Mouse (Mus musculus) G1E (cell line): ENCODE data around the gene P4hb.

ENCODE experiments used
- CTCF ChIP-seq: IDR thresholded peaks from 2 replicates; pipeline ENCODE4 v1.5.1; 2012; ENCODE audit warnings: low read depth, low read length, inconsistent platforms, mixed read lengths
- GATA1 ChIP-seq: IDR thresholded peaks from 2 replicates; pipeline ENCODE4 v1.6.1; 2012; ENCODE audit warnings: borderline replicate concordance, low read length, inconsistent platforms, mixed read lengths
- POLR2AphosphoS5 ChIP-seq: IDR thresholded peaks from 2 replicates; pipeline ENCODE4 v1.6.1; 2012; ENCODE audit warnings: low read depth, low read length, inconsistent platforms; ENCODE audit not compliant: insufficient replicate concordance
- TAL1 ChIP-seq: conservative IDR thresholded peaks from 2 replicates; pipeline ENCODE4 v1.6.1; 2012; ENCODE audit warnings: low read depth, low read length, inconsistent platforms, mixed read lengths

DNA sequence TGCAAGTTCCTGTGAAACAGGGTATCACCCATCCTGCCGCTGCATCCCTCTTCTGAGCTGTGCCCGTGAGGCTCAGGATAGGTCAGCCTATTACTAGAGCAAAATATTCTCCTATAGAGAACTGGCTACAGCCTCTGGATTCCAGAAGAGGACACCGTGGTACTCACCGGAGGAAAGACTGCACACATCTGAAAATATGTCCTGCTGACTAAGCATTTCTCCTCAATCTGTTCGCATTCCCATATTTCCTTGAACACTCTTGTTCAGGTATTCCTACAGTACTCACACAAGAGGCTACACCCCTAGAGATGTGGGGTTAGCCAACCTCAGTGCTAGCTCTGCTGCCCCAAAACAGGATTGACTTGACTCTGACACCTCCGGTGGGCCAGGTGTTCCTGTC, 4.7 kb downstream of the P4hb start:
- TF ChIP-seq CTCF, result no peak
- no peak for TF ChIP-seq POLR2AphosphoS5
- TF ChIP-seq GATA1, result no peak
- no peak for TF ChIP-seq TAL1
